Mouse (Mus musculus) intestine, postnatal 0 days (tissue): ENCODE results near the gene Lrch3. TPM values are rescaled to one million over a fixed set of nuclear protein-coding genes. Genes with fewer than 3 reads are reported as not detected.
"Not testable (repeated sequence)": the region's sequence is repeated elsewhere in the genome, so short reads cannot be mapped to it uniquely, and the experiment has no call there.

Source experiments
- ATAC-seq: fragments of 200-750 bp; cut with Nextera tagmentation; 2 replicates; pipeline ENCODE4 v1.8.0; 2017; ENCODE audit warnings: mild to moderate bottlenecking, moderate TSS enrichment, moderate library complexity
- H3K27ac ChIP-seq: fragments of 300-500 bp; sonication (generic); 2 replicates; pipeline ENCODE4 v1.5.1; 2014; ENCODE audit warnings: mild to moderate bottlenecking, low read depth, low read length, moderate library complexity
- H3K27me3 ChIP-seq: fragments of 300-500 bp; sonication (generic); replicated peaks from 2 replicates; pipeline ENCODE4 v1.6.1; 2014; ENCODE audit warnings: low read length, mixed read lengths; ENCODE audit not compliant: control insufficient read depth, insufficient read depth
- H3K36me3 ChIP-seq: fragments of 300-500 bp; sonication (generic); 2 replicates; pipeline ENCODE4 v1.6.1; 2014; ENCODE audit warnings: mild to moderate bottlenecking, moderate library complexity; ENCODE audit not compliant: control insufficient read depth, insufficient read depth
- H3K4me1 ChIP-seq: fragments of 300-500 bp; sonication (generic); replicated peaks from 2 replicates; pipeline ENCODE4 v1.6.1; 2014; ENCODE audit warnings: antibody characterized with exemption, low read length, mixed read lengths; ENCODE audit not compliant: control insufficient read depth, insufficient read depth
- H3K4me2 ChIP-seq: fragments of 300-500 bp; sonication (generic); replicated peaks from 2 replicates; pipeline ENCODE4 v1.6.1; 2014; ENCODE audit warnings: low read depth, mild to moderate bottlenecking, moderate library complexity
- H3K4me3 ChIP-seq: fragments of 300-500 bp; sonication (generic); 2 replicates; pipeline ENCODE4 v1.5.1; 2014; ENCODE audit warnings: low read depth, low read length
- H3K9ac ChIP-seq: fragments of 300-500 bp; sonication (generic); 2 replicates; pipeline ENCODE4 v1.6.1; 2014; ENCODE audit warnings: mild to moderate bottlenecking, low read depth, low read length
- H3K9me3 ChIP-seq: fragments of 300-500 bp; sonication (generic); 2 replicates; pipeline ENCODE4 v1.6.1; 2016; ENCODE audit warnings: mixed run types; ENCODE audit not compliant: control insufficient read depth
- CTCF ChIP-seq: sonication (generic); IDR thresholded peaks from 2 replicates; pipeline ENCODE4 v1.5.1; 2016; ENCODE audit warnings: low read depth, mild to moderate bottlenecking, control low read depth, antibody characterized with exemption, moderate library complexity
- WGBS: fragments of 180-500 bp; shearing (Covaris S2); extraction: QIAGEN DNeasy Blood & Tissue Kit; methylation state at CpG from one replicate; pipeline ENCODE4 v1.1.7; 2014; 5-methylcytosine and 5-hydroxymethylcytosine counted together
- polyA plus RNA-seq: library from polyadenylated mRNA; unstranded; fragments of >200 nt; fragmentation: Nextera tagmentation; extraction: Ambion mirVana; gene quantifications from 2 replicates; pipeline ENCODE4 v1.2.1, GENCODE M21; 2015

Lrch3 gene
- polyA plus RNA-seq, 1 experiment from 2014 or later = 7.8 TPM

DNA sequence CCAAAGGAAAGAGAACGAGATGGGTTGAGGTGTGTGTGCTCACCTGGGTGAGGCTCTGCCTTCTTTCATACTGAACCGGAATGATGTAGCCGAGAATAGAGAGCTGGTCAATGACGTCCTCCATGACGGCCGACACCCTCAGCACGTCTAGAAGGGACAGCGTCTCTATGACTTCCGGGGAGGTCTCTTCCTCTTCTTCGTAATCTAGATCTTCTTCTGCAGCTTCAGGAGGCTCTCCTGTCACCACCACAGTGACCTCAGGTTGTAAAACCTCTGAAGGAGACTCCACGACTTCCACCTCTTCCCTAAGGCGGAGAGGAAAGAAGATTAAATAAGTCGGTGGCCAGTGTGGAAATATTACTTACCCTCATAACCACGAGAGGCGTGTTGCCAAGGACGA lies 135.9 kb downstream of the Lrch3 start:
- no peak overlapping the region for H3K4me3 ChIP-seq
- no peaks in the 10 kb centered on the region for H3K9me3 ChIP-seq
- ATAC-seq = no peak
- no peak overlapping the region for H3K27ac ChIP-seq
- no peak overlapping the region for H3K4me2 ChIP-seq
- WGBS = 85% methylated on average over 16 of the region's 16 CpGs
- H3K36me3 ChIP-seq = no peaks in the 10 kb centered on the region
- no peaks in the 10 kb centered on the region for H3K4me1 ChIP-seq
- no peak for TF ChIP-seq CTCF
- no peaks in the 10 kb centered on the region for H3K27me3 ChIP-seq
- no peak overlapping the region for H3K9ac ChIP-seq

GRCm38 (mm10) chr16:33053141-33053540 lies 139.2 kb downstream of the Lrch3 start:
- WGBS = 68% methylated on average over 5 of the region's 5 CpGs
- Histone ChIP-seq H3K9ac (no peak overlapping the region), H3K9me3 (no peaks in the 10 kb centered on the region)

GRCm38 (mm10) chr16:33054927-33055326 lies 141.0 kb downstream of the Lrch3 start:
- not testable (repeated sequence) for H3K4me2 ChIP-seq, ATAC-seq, H3K4me1 ChIP-seq, H3K9ac ChIP-seq, H3K9me3 ChIP-seq, H3K27me3 ChIP-seq, H3K4me3 ChIP-seq, H3K27ac ChIP-seq
- H3K36me3 ChIP-seq = peaks cover 18% of the 10 kb centered on the region
- 86% methylated on average over 2 of the region's 2 CpGs for WGBS

More at GRCm38 (mm10) chr16:33053141-33053540, 139.2 kb downstream of the Lrch3 start:
- H3K27me3 ChIP-seq = no peaks in the 10 kb centered on the region
- 0 out of 2 replicates have a peak, but pooled peaks cover 2% of the 10 kb centered on the region for H3K4me1 ChIP-seq
- no peak overlapping the region for H3K4me3 ChIP-seq
- no peak overlapping the region for H3K4me2 ChIP-seq
- ATAC-seq = no peak
- TF ChIP-seq CTCF = no peak
- H3K27ac ChIP-seq = no peak overlapping the region
- H3K36me3 ChIP-seq = peaks cover 3% of the 10 kb centered on the region; the same call in 1 of the 2 replicates

- H3K9ac ChIP-seq = no peak overlapping the region
- peaks cover 24% of the 10 kb centered on the region for H3K36me3 ChIP-seq
- no peak overlapping the region for H3K27ac ChIP-seq
- H3K4me3 ChIP-seq = peak overlapping the region; percentile 97
- no peak for TF ChIP-seq CTCF
- 18% methylated on average over 10 of the region's 10 CpGs for WGBS
- no peaks in the 10 kb centered on the region for H3K27me3 ChIP-seq
- H3K9me3 ChIP-seq = no peaks in the 10 kb centered on the region
- peak overlapping the region; percentile 74 for H3K4me2 ChIP-seq
- 0 out of 2 replicates have a peak, but pooled peaks have one; percentile 0 for ATAC-seq
- H3K4me1 ChIP-seq = 0 out of 2 replicates have a peak, but pooled peaks cover 8% of the 10 kb centered on the region
These were observed 141.8 kb downstream of the Lrch3 start for GRCm38 (mm10) chr16:33055655-33056054.

- Histone ChIP-seq H3K4me1 (0 out of 2 replicates have a peak, but pooled peaks cover 8% of the 10 kb centered on the region), H3K4me2 (peak within 1 kb of the TSS; percentile 74), H3K36me3 (peaks cover 28% of the 10 kb centered on the region), H3K27me3 (no peaks in the 10 kb centered on the region), H3K9me3 (no peaks in the 10 kb centered on the region), H3K27ac (peak within 1 kb of the TSS; percentile 83), H3K4me3 (peak within 1 kb of the TSS; percentile 97), H3K9ac (peak within 1 kb of the TSS; percentile 94)
- under 1% methylated on average over 47 of the region's 47 CpGs for whole genome bisulfite sequencing
- TF ChIP-seq CTCF = peak; percentile 5; the same call in 1 of the 2 replicates
- ATAC-seq = peak; percentile 90
These were observed 142.3 kb downstream of the Lrch3 start, which contains the start of the genes Iqcg and Rpl35a for GRCm38 (mm10) chr16:33056095-33056785. TSS of gene Iqcg (minus strand) at chr16:33056218. TSS of gene Rpl35a (plus strand) at chr16:33056453.

- no peaks in the 10 kb centered on the region for H3K27me3 ChIP-seq
- peak overlapping the region; percentile 83 for H3K27ac ChIP-seq
- no peaks in the 10 kb centered on the region for H3K9me3 ChIP-seq
- 0 out of 2 replicates have a peak, but pooled peaks cover 8% of the 10 kb centered on the region for H3K4me1 ChIP-seq
- TF ChIP-seq CTCF = no peak
- peak overlapping the region; percentile 74 for H3K4me2 ChIP-seq
- ATAC-seq = peak; percentile 34
- H3K9ac ChIP-seq = peak overlapping the region; percentile 94
- WGBS = under 1% methylated on average over 24 of the region's 24 CpGs
- peak overlapping the region; percentile 97 for H3K4me3 ChIP-seq
- peaks cover 28% of the 10 kb centered on the region for H3K36me3 ChIP-seq
These were observed 142.9 kb downstream of the Lrch3 start for GRCm38 (mm10) chr16:33056786-33057185.
